Mouse (Mus musculus) midbrain, embryonic 16.5 days (tissue): Measurements from ENCODE around the gene Hpcal1. TPM values are rescaled to one million over a fixed set of nuclear protein-coding genes. Genes with fewer than 3 reads are reported as not detected.
"Not testable (repeated sequence)": the region's sequence is repeated elsewhere in the genome, so short reads cannot be mapped to it uniquely, and the experiment has no call there.

ENCODE experiments used
- ATAC-seq: fragments of 200-750 bp; cut with Nextera tagmentation; 2 replicates; pipeline ENCODE4 v1.8.0; 2017; ENCODE audit warnings: moderate TSS enrichment
- H3K27ac ChIP-seq: fragments of 300-500 bp; sonication (generic); 2 replicates; pipeline ENCODE4 v1.5.1; 2014; ENCODE audit warnings: mild to moderate bottlenecking, low read length, mixed read lengths
- H3K27me3 ChIP-seq: fragments of 300-500 bp; sonication (generic); 2 replicates; pipeline ENCODE4 v1.6.1; 2014; ENCODE audit warnings: low read depth, low read length, mixed read lengths; ENCODE audit not compliant: control insufficient read depth, insufficient read depth
- H3K36me3 ChIP-seq: fragments of 300-500 bp; sonication (generic); 2 replicates; pipeline ENCODE4 v1.6.1; 2014; ENCODE audit warnings: mild to moderate bottlenecking, low read length, moderate library complexity, mixed read lengths; ENCODE audit not compliant: control insufficient read depth, insufficient read depth
- H3K4me1 ChIP-seq: fragments of 300-500 bp; sonication (generic); 2 replicates; pipeline ENCODE4 v1.6.1; 2014; ENCODE audit warnings: mild to moderate bottlenecking, low read length, mixed read lengths; ENCODE audit not compliant: control insufficient read depth, insufficient read depth
- H3K4me2 ChIP-seq: fragments of 300-500 bp; sonication (generic); 2 replicates; pipeline ENCODE4 v1.6.1; 2014; ENCODE audit warnings: mild to moderate bottlenecking, low read length, mixed read lengths
- H3K4me3 ChIP-seq: fragments of 300-500 bp; sonication (generic); 2 replicates; pipeline ENCODE4 v1.5.1; 2014; ENCODE audit warnings: low read depth, mild to moderate bottlenecking, low read length, moderate library complexity, mixed read lengths
- H3K9ac ChIP-seq: fragments of 300-500 bp; sonication (generic); 2 replicates; pipeline ENCODE4 v1.6.1; 2014; ENCODE audit warnings: low read depth, low read length, mixed read lengths
- H3K9me3 ChIP-seq: fragments of 300-500 bp; sonication (generic); replicated peaks from 2 replicates; pipeline ENCODE4 v1.6.1; 2014; ENCODE audit warnings: mild to moderate bottlenecking, low read length, mixed read lengths; ENCODE audit not compliant: control insufficient read depth, poor library complexity, severe bottlenecking
- WGBS: fragments of 180-500 bp; shearing (Covaris S2); extraction: QIAGEN DNeasy Blood & Tissue Kit; methylation state at CpG from one replicate; pipeline ENCODE4 v1.1.7; 2014; 5-methylcytosine and 5-hydroxymethylcytosine counted together
- polyA plus RNA-seq: library from polyadenylated mRNA; unstranded; fragments of >200 nt; fragmentation: Nextera tagmentation; extraction: Ambion mirVana; gene quantifications from 2 replicates; pipeline ENCODE4 v1.2.1, GENCODE M21; 2015

Gene Hpcal1
- polyA plus RNA-seq, 1 experiment from 2014 or later: 107 TPM

- H3K27ac ChIP-seq: no peak overlapping the region
- no peak overlapping the region for H3K4me2 ChIP-seq
- H3K4me3 ChIP-seq: no peak overlapping the region
- H3K9me3 ChIP-seq: no peaks in the 10 kb centered on the region
- WGBS: 64% methylated on average over 3 of the region's 3 CpGs
- peak; percentile 66 for ATAC-seq
- H3K36me3 ChIP-seq: no peaks in the 10 kb centered on the region
- H3K4me1 ChIP-seq: no peaks in the 10 kb centered on the region
- H3K27me3 ChIP-seq: no peaks in the 10 kb centered on the region
- H3K9ac ChIP-seq: no peak overlapping the region
These were observed 105.1 kb downstream of the Hpcal1 start for GRCm38 (mm10) chr12:17795660-17796278.

- not testable (repeated sequence) for H3K27ac ChIP-seq, H3K4me3 ChIP-seq, H3K27me3 ChIP-seq, H3K36me3 ChIP-seq, H3K4me1 ChIP-seq, H3K9ac ChIP-seq, ATAC-seq, H3K9me3 ChIP-seq, H3K4me2 ChIP-seq
- 91% methylated on average over 11 of the region's 11 CpGs for WGBS
These were observed 107.6 kb downstream of the Hpcal1 start for GRCm38 (mm10) chr12:17798261-17798660.

- Histone ChIP-seq H3K9ac (no peak overlapping the region), H3K27ac (no peak overlapping the region), H3K27me3 (no peaks in the 10 kb centered on the region), H3K4me1 (no peaks in the 10 kb centered on the region), H3K4me3 (no peak overlapping the region), H3K4me2 (no peak overlapping the region), H3K9me3 (no peaks in the 10 kb centered on the region), H3K36me3 (no peaks in the 10 kb centered on the region)
- 40% methylated on average over 2 of the region's 2 CpGs for WGBS
- ATAC-seq: peak; percentile 81
These were observed 117.9 kb downstream of the Hpcal1 start for GRCm38 (mm10) chr12:17808542-17808941.

- not testable (repeated sequence) for ATAC-seq
- 80% methylated on average over 1 of the region's 1 CpGs for WGBS
These were observed 144.6 kb downstream of the Hpcal1 start for GRCm38 (mm10) chr12:17835279-17835678.

More at GRCm38 (mm10) chr12:17835279-17835678, 144.6 kb downstream of the Hpcal1 start:
- H3K4me2 ChIP-seq, H3K9me3 ChIP-seq, H3K4me1 ChIP-seq, H3K9ac ChIP-seq, H3K27me3 ChIP-seq, H3K4me3 ChIP-seq, H3K36me3 ChIP-seq, H3K27ac ChIP-seq: not testable (repeated sequence)

Other genes with a start within 250 kb of the Hpcal1 start
- gene Odc1, start 146.1 kb upstream of the Hpcal1 start, polyA plus RNA-seq: 113 and 132 TPM in 2 replicates